Mouse (Mus musculus) testis, adult 2 months (tissue): ENCODE measurements around the gene Aoc3.

Source experiments
- CTCF ChIP-seq: fragments of 200-500 bp; IDR thresholded peaks from 2 replicates; pipeline ENCODE4 v1.5.1; 2012; ENCODE audit warnings: low read depth, mild to moderate bottlenecking, inconsistent platforms, low read length, moderate library complexity; ENCODE audit not compliant: control insufficient read depth, insufficient read depth, insufficient replicate concordance
- POLR2A ChIP-seq: fragments of 200-500 bp; IDR thresholded peaks from 2 replicates; pipeline ENCODE4 v1.6.1; 2012; ENCODE audit warnings: low read depth, mild to moderate bottlenecking, inconsistent platforms, low read length, moderate library complexity; ENCODE audit not compliant: control insufficient read depth

DNA sequence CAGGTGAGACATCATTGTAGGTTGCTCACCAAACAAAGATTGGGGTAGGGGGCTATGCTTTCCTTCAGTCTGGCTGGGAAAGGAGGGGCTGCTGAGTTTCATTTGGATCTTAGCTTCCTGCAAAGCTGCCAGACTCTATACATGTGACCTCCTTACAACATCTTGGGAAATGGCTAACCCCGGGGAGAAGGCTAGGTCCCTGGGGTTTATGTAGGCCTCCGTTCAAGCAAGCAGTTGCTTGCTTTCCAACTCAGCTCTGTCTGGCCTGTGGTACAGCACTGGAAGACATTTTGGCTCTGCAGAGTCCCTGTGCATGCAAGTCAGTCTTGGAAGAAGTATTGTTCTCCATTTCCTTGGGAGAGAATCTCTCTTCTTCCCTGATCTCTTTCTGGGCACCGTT, 2.1 kb downstream of the Aoc3 start:
- no peak for TF ChIP-seq CTCF
- no peak for TF ChIP-seq POLR2A
